Mouse (Mus musculus): Measurements from ENCODE around the gene Gsta3. TPM values are rescaled to one million over a fixed set of nuclear protein-coding genes. Genes with fewer than 3 reads are reported as not detected.

Gene Gsta3
- polyA plus RNA-seq, 1 experiment from 2014 or later = 5.4 TPM

Other genes starting within 250 kb of the Gsta3 start
- gene Tram2, start 161.4 kb upstream of the Gsta3 start, polyA plus RNA-seq (2016; fragmentation: Nextera tagmentation; extraction: Ambion mirVana) = 1.6 and 1.7 TPM in 2 replicates
- gene Tmem14a, start 22.0 kb upstream of the Gsta3 start, polyA plus RNA-seq (2016; fragmentation: Nextera tagmentation; extraction: Ambion mirVana) = 4.2 and 4.9 TPM in 2 replicates
- gene Khdc1a, start 109.1 kb downstream of the Gsta3 start, polyA plus RNA-seq (2016; fragmentation: Nextera tagmentation; extraction: Ambion mirVana) = not detected in 2 replicates
- not detected in 2 replicates for gene Khdc1c, start 127.7 kb downstream of the Gsta3 start, polyA plus RNA-seq (2016; fragmentation: Nextera tagmentation; extraction: Ambion mirVana)
- gene Khdc1b, start 143.0 kb downstream of the Gsta3 start, polyA plus RNA-seq (2016; fragmentation: Nextera tagmentation; extraction: Ambion mirVana) = not detected in 2 replicates

Data from liver, embryonic 12.5 days (tissue).